Mouse (Mus musculus) gastrocnemius, postnatal 4 days (tissue): ENCODE measurements around the gene Fars2. TPM values are rescaled to one million over a fixed set of nuclear protein-coding genes. Genes with fewer than 3 reads are reported as not detected.
A peak's percentile ranks its signal among the peaks of the same experiment; 100 is the strongest.

Experiments
- DNase-seq, 2 experiments: peaks; one replicate each; pipeline ENCODE4 v3.0.0; 2021 to 2022; ENCODE audit warnings: low spot score in 2 of 2, mixed read lengths in 2 of 2
- total RNA-seq, 2 experiments: library from RNA; stranded (reverse); gene quantifications; 2 replicates each; pipeline ENCODE4 v1.2.3; 2021

Gene Fars2
- total RNA-seq, 2 experiments from 2014 or later = 31.0 to 35.6 TPM

DNA sequence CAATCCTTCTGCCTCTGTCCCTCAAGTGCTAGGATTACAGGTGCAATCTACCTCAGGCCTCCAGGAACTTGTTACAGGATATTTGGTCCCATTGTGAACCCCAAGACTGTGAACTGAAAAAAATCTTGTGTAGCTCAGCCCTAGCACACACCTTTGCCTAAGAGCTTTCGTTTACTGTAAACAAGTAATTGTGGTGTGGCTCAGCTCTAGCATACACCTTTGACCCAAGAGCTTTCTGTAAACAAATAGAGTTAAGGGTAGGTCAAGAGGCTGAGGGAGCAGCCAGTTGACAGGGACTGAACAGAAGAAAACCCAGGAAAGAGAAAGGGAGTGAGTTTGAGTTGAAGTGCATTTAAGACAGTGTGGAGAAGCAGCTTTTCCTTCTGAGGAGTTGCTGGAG is 506.3 kb downstream of the Fars2 start:
- DNase-seq = no peak

DNA sequence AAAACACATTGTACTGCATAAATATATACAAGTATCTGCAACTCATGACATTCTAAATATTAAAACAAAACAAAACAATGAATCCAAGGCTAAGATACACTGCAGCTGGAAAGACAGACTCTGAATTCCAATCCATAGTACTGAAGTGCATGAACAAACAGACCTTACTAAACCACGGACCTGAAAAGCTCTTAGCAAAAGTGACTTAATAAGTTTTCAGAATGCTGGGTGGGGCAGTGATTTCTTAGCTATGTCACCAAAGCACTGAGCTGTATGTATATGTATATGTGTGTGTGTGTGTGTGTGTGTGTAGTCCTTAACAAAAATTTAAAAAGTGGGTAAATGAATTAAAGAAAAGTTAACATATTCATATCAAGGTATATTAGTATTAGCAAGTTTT is 511.9 kb downstream of the Fars2 start:
- DNase-seq = no peak

- no peak for DNase-seq
Measured at GRCm38 (mm10) chr13:36648257-36648656, 531.0 kb downstream of the Fars2 start.

- no peak for DNase-seq
Measured at GRCm38 (mm10) chr13:36654251-36654650, 537.0 kb downstream of the Fars2 start.

DNA sequence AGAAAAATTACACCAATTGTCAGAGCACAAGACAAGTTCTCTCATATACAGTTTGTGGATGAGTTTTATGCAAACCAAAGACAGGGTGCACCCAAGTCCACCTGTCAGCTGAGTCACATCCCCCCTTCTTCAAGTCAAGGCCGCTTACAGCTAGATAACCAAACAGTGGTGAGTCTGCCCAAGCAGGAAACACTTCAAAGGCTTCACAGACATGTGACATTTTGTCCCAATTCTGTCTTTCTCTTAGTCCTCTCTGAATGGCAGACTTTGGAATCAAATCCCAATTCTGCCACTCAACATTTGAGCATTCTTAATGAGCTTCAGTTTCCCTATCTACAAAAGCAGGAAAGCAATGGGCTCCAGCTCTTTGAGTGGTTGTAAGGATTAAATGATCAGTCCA is 562.1 kb downstream of the Fars2 start:
- DNase-seq = no peak

DNA sequence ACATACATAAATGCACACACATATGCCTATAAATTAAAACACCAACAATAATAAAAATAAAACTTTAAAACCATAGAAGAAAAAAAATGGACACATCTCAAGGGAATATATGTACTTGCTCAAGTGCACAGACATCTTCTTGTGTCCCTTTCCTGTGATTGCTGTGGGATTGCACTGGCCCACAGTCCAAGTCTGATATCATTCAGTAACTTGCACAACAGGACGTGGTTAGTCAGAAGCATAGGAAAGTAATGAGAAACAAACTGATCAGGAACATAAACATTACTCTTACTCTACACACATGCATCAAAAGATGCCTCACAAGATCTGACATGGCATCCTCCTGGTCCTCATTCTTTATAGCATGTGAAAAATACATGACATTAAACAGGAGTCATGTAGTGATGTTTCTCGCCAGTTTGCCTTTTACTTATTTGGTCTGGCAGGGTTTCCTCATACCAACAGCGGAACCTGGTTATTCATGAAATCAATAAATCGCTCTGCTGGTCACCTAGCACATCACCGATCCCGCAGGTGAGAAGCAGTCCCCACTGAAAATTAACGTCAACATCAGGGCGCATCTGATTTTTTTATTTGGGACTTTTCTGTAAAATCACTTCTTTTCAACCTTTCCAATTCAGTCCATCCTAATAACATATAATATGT is 563.6 kb downstream of the Fars2 start:
- no peak for DNase-seq

GRCm38 (mm10) chr13:36683581-36683980 is 566.4 kb downstream of the Fars2 start:
- DNase-seq = no peak

DNA sequence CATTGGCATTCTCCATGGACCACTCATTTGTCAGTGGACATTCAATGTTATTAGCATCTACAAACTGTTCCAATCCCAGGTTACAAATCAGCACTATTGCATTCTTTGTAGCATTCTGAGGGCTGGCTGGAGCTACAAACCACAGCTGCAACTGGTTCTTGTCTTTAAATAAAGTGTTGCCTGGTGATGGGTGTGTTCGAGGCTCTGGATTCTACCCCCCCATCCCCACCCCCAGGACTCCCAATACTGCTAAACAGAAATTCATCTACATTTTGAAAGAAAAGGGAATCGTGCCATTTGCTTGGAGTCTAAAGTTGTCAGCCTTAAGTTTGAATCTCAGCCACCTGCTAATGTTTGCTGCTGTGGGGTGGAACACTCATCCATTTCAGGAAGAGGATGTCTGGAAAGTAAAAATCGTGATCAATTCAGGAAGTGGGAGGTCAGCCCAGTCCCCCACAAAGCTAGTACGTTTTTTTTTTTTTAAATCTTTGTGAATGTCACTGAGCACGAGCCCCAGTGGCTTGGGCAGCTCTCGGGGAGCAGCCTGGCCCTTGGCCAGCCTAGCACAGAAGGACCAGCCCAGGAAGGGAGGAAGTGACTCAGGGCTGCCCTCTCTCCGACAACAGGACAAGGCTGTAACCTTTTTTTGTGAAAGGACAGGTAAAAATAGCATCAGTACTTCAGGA is 578.4 kb downstream of the Fars2 start:
- no peak for DNase-seq

DNA sequence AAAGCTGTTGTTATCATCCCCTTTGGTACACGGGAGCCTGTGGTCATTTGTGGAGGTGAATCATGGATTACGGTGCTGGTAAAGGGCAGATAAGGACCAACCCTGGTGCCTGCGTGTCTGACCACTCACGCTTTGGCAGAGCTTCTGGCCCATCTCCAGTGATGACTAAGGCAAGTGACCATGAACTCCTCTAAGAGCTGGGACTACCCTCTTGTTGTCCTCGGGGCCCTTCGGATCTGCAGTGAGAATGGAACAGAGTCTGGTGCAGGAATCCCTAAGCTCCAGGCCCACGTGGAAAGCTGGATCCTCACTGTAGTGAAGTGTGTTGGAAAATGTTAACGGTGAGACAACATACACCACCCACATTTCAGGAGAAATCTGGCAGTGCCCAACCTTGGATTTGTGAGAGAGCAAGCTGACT is 579.1 kb downstream of the Fars2 start:
- no peak for DNase-seq

- DNase-seq = no peak
Measured at GRCm38 (mm10) chr13:36707088-36707690, 590.0 kb downstream of the Fars2 start.

DNA sequence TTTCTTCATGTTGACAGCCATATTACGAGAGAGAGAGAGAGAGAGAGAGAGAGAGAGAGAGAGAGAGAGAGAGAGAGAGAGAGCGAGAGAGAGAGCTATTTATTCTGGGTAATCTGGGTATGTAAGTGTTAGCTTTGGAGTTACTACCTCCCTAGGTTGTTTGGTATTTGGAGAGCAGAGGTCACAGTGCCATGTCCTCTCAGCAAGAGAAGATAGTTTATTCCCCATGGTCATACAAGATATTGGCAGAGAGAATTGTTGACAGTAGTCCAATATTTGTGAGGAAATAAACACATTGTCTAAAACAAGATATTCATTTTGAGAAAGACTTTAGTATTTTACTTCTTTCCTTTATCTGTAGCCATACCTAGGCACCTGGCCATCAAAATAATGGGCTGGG is 596.9 kb downstream of the Fars2 start:
- no peak for DNase-seq

DNA sequence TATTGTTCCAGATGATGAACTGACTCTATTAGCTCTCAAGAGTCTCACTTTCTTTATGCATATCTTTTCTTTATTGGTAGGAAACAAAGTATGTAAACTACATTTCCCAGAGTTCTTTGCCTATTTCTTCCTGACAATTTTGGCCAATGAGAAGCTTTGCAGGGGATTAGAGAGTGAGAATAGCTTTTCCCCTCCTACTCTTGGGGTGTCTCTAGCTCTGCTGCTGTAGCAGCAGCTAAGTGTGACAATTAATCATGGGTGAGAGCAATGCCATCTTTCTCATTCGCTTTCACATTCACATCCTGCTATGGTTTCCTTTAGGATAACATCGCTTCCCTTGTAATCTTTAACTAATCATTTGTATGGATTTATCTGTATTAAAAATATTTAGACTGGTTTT is 599.5 kb downstream of the Fars2 start:
- no peak for DNase-seq

DNA sequence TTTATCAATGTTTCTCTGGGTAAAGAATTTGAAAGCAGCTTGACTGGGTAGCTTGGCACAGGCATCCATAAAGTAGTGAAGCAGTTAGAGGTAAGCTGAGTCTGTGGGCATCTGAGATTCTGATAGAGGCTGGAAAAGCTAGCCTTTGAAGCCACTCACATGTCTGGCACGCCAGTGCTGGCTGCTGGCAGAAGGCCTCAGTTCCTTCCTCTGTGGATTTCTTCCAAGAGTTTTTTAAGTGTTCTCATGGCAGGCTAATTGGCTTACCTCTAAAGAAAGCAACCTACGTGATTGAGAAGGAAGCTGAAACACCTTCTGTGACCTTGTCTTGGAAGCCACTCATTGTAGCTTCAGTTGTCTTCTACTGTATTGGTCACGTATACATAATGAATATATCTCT is 600.2 kb downstream of the Fars2 start:
- no peak for DNase-seq

- DNase-seq = no peak
Measured at GRCm38 (mm10) chr13:36720297-36721017, 603.2 kb downstream of the Fars2 start.

GRCm38 (mm10) chr13:36722309-36722708 is 605.1 kb downstream of the Fars2 start:
- no peak for DNase-seq

DNA sequence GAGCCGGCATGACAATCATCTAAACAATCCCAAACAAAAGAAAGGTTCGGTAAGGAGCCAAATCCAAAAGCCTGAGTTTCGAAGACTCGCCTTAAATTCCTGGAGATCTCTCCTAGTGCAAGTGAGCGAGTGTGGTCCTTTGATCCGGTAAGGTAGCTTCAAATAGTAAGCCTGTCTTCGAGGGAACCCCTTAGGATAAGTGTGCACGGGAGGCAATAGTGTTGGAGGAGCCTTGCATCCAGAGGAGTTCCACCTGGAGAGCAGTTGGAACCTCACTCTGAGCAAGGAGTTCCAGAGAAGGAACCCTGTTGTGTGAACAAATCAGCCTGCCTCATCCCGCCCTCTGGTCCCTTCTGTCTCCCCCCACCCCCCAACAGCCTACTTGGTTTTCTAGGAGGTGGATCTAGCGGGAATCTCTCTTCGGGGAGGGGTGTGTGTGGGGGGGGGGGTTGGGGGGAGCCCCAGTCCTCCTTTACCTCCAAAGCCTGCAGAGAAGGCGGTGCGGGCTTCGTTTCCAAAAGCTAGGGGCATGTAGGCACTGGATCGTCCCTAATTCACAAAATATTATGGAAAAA is 606.6 kb downstream of the Fars2 start:
- DNase-seq = no peak

- peak in 1 of 2 experiments; percentile 18 for DNase-seq
Measured at GRCm38 (mm10) chr13:36724533-36725470, 607.6 kb downstream of the Fars2 start.

DNA sequence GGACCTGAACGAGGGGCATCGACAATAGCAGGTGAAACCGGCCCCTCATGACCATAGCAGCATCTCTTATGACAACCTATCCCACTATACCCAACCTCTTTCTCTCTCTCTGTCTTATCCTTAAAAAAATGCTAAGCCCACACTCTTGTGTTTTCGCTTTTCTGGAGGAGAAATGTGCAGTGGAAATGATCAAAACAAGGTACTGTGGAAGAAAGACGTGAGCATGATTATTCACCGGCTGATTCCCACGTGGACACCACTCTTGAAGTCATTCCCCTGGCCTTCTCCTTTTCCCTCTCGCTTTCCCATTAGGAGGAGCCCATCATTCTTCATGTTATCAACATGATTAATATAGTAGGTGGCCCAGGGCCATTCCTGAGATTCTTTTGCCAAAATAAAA is 608.7 kb downstream of the Fars2 start:
- no peak for DNase-seq

- no peak for DNase-seq
Measured at GRCm38 (mm10) chr13:36726551-36726950, 609.3 kb downstream of the Fars2 start.
